Mouse (Mus musculus) kidney, adult 2 months (tissue): ENCODE results near the gene Trio. TPM values are rescaled to one million over a fixed set of nuclear protein-coding genes. Genes with fewer than 3 reads are reported as not detected.
A peak's percentile ranks its signal among the peaks of the same experiment; 100 is the strongest.

Experiments used
- DNase-seq: peaks from one replicate; pipeline ENCODE4 v3.0.0; 2021
- H3K27ac ChIP-seq: fragments of 200-500 bp; 2 replicates; pipeline ENCODE4 v1.5.1; 2012; ENCODE audit warnings: low read depth, low read length, control low read depth, inconsistent platforms; ENCODE audit not compliant: insufficient read depth
- H3K27me3 ChIP-seq: fragments of 200-500 bp; replicated peaks from 2 replicates; pipeline ENCODE4 v1.6.1; 2012; ENCODE audit warnings: mild to moderate bottlenecking, moderate library complexity, low read length, inconsistent platforms; ENCODE audit not compliant: control insufficient read depth, insufficient read depth
- H3K36me3 ChIP-seq: fragments of 200-500 bp; 2 replicates; pipeline ENCODE4 v1.6.1; 2012; ENCODE audit warnings: mild to moderate bottlenecking, moderate library complexity, low read length, inconsistent platforms; ENCODE audit not compliant: control insufficient read depth, insufficient read depth
- H3K4me1 ChIP-seq: fragments of 200-500 bp; 2 replicates; pipeline ENCODE4 v1.6.1; 2011; ENCODE audit warnings: low read length; ENCODE audit not compliant: control insufficient read depth, insufficient read depth
- H3K4me3 ChIP-seq: fragments of 200-500 bp; 2 replicates; pipeline ENCODE4 v1.5.1; 2011; ENCODE audit warnings: mild to moderate bottlenecking, low read depth, low read length, control low read depth; ENCODE audit not compliant: insufficient read depth
- CTCF ChIP-seq: fragments of 200-500 bp; conservative IDR thresholded peaks from 2 replicates; pipeline ENCODE4 v1.5.1; 2011; ENCODE audit warnings: low read depth, mild to moderate bottlenecking, control low read depth, low read length, moderate library complexity, mixed read lengths; ENCODE audit not compliant: insufficient read depth, insufficient read length
- POLR2A ChIP-seq: fragments of 200-500 bp; IDR thresholded peaks from one replicate; pipeline ENCODE4 v1.6.1; 2011; ENCODE audit warnings: low read depth, low read length, control low read depth
- WGBS: fragments of 180-500 bp; shearing (Covaris S2); methylation state at CpG from one replicate; pipeline ENCODE4 v1.1.7; 2018; 5-methylcytosine and 5-hydroxymethylcytosine counted together
- polyA plus RNA-seq: library from polyadenylated mRNA; depleted of rRNA; stranded (reverse); fragments of >200 nt; gene quantifications from 2 replicates; pipeline ENCODE4 v1.2.3, GENCODE M21; 2012

The Trio gene
- polyA plus RNA-seq, 1 experiment: 37.2 TPM

DNA sequence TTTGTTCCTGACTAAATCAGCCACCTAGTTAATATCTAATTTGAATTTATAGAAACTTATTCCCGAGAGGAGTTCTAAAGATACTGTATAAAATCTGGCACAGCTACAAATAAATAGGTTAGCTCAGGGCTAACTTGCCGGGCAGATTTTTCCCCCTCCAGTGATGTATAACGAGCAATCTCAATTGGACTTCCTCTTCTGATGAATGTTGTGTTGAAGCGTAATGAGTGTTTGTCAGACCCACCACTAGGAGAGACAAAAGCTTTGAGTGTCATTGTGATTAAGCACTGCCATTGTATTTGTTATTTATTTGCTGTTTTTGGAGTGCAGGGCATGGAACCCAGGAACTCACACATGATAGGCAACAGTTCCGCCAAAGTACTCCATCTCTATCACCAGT lies 39.9 kb upstream of the Trio start:
- Histone ChIP-seq H3K4me3 (no peak overlapping the region), H3K27ac (no peak overlapping the region), H3K27me3 (no peaks in the 10 kb centered on the region), H3K4me1 (peaks cover 3% of the 10 kb centered on the region; the same call in 1 of the 2 replicates), H3K36me3 (no peaks in the 10 kb centered on the region)
- no peak for TF ChIP-seq CTCF
- TF ChIP-seq POLR2A: no peak
- WGBS: 67% methylated on average over 5 of the region's 5 CpGs
- DNase-seq: no peak

DNA sequence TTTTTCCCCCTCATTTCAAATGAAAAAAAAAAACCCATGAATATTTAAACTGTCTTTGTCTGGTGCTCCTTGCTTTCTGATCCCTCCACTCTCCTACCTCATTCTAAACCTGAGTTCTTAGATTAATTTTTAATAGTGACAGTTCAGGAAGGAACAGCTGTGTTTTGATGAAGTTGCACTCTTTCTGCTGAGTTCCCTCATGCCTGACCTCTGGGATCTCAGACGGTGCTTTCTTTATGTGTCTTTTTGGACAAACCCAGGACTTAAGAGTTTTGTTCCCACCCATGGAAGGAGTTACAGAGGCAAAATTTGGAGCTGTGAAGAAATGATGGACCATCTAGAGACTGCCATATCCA lies 39.1 kb upstream of the Trio start:
- peaks cover 3% of the 10 kb centered on the region; the same call in 1 of the 2 replicates for H3K4me1 ChIP-seq
- DNase-seq: peak; percentile 56
- WGBS: 23% methylated on average over 1 of the region's 1 CpGs
- no peak for TF ChIP-seq CTCF
- no peak for TF ChIP-seq POLR2A
- no peak overlapping the region for H3K4me3 ChIP-seq
- H3K27ac ChIP-seq: no peak overlapping the region
- H3K36me3 ChIP-seq: no peaks in the 10 kb centered on the region
- H3K27me3 ChIP-seq: no peaks in the 10 kb centered on the region

DNA sequence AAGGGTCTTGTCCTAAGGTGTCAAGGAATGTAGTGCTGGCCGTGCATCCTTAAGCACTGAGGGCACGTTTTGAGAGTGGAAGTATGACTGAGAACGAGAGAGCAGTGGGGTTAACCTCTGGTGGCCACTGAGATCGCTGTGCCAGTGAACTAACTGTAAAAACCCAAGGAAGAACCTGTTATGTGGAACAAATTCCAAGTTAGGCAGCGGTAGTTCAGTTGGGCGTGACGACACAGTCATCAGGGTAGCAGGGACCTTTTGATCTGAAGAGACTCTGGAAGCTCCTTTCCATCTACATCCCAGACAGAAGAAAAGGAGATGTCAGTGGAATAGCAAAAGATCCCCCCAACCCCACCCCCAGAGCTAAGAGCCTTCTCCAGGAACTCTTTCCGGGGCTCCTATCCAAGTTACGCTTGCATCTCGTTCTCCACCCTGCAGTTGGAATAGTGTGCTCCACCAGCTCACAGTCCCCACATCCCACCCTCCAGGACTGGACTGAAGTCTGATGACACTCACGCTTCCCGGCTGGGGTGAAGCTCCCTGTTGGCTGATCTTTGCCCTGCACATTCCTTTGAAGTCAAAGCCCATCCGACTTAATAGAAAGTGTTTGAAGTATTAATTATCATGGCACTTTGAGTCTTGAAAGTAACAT lies 38.6 kb upstream of the Trio start:
- TF ChIP-seq CTCF (no peak), POLR2A (no peak)
- 47% methylated on average over 13 of the region's 13 CpGs for WGBS
- peaks cover 3% of the 10 kb centered on the region; the same call in 1 of the 2 replicates for H3K4me1 ChIP-seq
- H3K4me3 ChIP-seq: no peak overlapping the region
- no peaks in the 10 kb centered on the region for H3K27me3 ChIP-seq
- 0 out of 2 replicates have a peak overlapping the region, but pooled peaks have one; percentile 48 for H3K27ac ChIP-seq
- DNase-seq: peak; percentile 77
- no peaks in the 10 kb centered on the region for H3K36me3 ChIP-seq

DNA sequence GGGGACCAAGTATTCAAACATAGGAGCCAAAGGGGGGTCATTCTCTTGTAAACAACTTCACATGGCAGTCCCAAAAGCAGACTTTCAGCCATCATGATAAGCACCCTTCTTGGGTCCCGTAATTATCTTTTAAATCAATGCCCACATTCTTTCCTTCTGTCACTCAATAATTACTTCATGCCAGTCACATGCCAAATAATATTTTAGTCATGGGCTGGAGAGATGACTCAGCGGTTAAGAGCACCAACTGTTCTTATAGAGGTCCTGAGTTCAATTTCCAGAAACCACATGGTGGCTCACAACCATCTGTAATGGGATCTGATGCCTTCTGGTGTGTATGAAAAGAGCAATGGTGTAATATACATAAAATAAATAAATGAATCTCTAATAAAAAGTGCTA lies 37.8 kb upstream of the Trio start:
- no peak for DNase-seq
- H3K27me3 ChIP-seq: no peaks in the 10 kb centered on the region
- no peak overlapping the region for H3K4me3 ChIP-seq
- peaks cover 3% of the 10 kb centered on the region; the same call in 1 of the 2 replicates for H3K4me1 ChIP-seq
- H3K27ac ChIP-seq: no peak overlapping the region
- WGBS: 96% methylated on average over 2 of the region's 2 CpGs
- TF ChIP-seq POLR2A: no peak
- TF ChIP-seq CTCF: no peak
- H3K36me3 ChIP-seq: no peaks in the 10 kb centered on the region

DNA sequence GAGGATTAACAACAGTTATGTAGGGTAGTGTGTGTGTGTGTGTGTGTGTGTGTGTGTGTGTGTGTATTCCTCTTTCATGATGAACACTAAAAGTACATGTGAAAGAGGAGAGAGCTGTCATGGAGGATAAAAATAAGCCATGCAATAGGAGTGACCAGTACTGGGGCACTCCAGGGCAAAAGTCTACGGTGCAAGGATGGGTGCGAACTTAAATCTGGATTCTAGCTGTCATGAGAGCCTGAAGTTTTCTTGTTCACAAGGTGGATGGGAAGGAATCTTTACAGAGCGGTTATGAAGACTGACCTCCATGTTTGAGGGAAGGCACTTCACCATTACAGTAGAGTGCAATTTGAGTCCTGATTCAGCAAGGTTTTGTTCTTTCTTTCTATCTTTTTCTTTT lies 36.4 kb upstream of the Trio start:
- H3K4me1 ChIP-seq: peaks cover 3% of the 10 kb centered on the region; the same call in 1 of the 2 replicates
- H3K27me3 ChIP-seq: no peaks in the 10 kb centered on the region
- WGBS: 95% methylated on average over 3 of the region's 3 CpGs
- DNase-seq: no peak
- TF ChIP-seq CTCF: no peak
- no peak for TF ChIP-seq POLR2A
- H3K36me3 ChIP-seq: no peaks in the 10 kb centered on the region
- no peak overlapping the region for H3K4me3 ChIP-seq
- H3K27ac ChIP-seq: no peak overlapping the region

DNA sequence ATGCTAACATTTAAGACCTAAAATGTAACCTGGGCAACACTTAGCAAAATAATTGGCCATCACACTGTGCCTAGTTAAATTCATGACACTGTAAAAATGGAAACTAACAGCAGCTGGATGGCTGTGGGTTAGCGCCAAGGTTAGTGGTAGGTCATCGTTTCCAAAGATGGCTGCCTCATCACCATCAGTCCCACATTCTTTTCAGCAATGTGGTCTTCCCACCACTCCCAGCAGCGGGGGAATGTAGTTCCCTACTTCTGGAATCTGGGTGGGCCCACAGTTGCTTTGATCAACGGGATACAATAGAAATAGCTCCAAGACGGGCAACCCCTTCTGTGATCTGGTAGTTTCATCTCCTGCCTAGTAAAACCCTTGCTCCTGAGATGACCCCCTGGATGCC lies 35.3 kb upstream of the Trio start:
- Histone ChIP-seq H3K4me1 (peaks cover 3% of the 10 kb centered on the region; the same call in 1 of the 2 replicates), H3K36me3 (no peaks in the 10 kb centered on the region), H3K4me3 (no peak overlapping the region), H3K27me3 (no peaks in the 10 kb centered on the region), H3K27ac (no peak overlapping the region)
- WGBS: 89% methylated on average over 5 of the region's 5 CpGs
- DNase-seq: no peak
- TF ChIP-seq POLR2A (no peak), CTCF (no peak)

DNA sequence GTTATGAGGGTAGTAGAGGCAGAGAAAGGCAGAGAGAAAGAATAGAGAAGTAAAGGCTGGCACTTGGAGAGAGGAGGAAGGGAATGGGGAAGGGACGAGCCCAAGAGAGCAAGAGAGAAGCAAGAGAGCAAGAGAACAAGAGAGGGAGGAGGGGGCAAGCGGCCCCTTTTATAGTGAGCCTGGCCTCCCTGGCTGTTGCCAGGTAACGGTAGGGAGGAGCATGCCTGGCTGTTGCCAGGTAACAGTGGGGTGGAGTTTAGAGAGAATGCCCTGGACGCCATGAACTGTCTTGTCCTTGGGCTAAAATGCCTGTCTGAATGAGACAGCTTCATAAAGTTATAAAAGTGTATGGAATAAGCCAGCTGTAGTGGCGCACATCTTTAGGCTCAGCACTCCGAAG lies 34.8 kb upstream of the Trio start:
- peaks cover 3% of the 10 kb centered on the region; the same call in 1 of the 2 replicates for H3K4me1 ChIP-seq
- no peaks in the 10 kb centered on the region for H3K36me3 ChIP-seq
- no peak overlapping the region for H3K27ac ChIP-seq
- H3K4me3 ChIP-seq: no peak overlapping the region
- H3K27me3 ChIP-seq: no peaks in the 10 kb centered on the region
- 80% methylated on average over 6 of the region's 6 CpGs for WGBS
- TF ChIP-seq CTCF: no peak
- no peak for TF ChIP-seq POLR2A
- no peak for DNase-seq

DNA sequence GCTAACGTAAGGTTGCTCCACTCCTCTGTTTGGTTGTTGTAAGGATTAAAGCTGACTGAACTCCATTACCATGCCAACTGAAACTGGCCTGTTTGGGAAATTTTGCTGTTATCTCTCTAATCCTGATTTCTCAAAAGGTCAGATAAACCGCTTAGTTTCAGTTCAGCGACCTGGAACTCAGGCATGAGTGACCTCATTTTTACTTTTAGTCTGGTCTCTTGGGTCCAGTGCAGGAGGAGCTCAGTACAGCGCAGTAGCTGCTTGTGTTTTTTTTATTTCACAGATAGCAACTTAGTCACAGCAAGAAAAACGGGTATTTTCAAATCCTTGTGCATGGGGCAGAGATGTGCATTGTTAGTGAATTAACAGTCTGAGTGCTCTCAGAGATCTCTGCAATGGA lies 31.9 kb upstream of the Trio start:
- DNase-seq: peak; percentile 24
- TF ChIP-seq POLR2A (no peak), CTCF (no peak)
- Histone ChIP-seq H3K4me3 (no peak overlapping the region), H3K36me3 (no peaks in the 10 kb centered on the region), H3K4me1 (no peaks in the 10 kb centered on the region), H3K27ac (no peak overlapping the region), H3K27me3 (no peaks in the 10 kb centered on the region)
- WGBS: 39% methylated on average over 5 of the region's 5 CpGs
